Mouse (Mus musculus): ENCODE data around the gene Gm10073. TPM values are rescaled to one million over a fixed set of nuclear protein-coding genes. Genes with fewer than 3 reads are reported as not detected.

Gene Gm10073
- polyA plus RNA-seq, 1 experiment from 2014 or later: 7.3 TPM

DNA sequence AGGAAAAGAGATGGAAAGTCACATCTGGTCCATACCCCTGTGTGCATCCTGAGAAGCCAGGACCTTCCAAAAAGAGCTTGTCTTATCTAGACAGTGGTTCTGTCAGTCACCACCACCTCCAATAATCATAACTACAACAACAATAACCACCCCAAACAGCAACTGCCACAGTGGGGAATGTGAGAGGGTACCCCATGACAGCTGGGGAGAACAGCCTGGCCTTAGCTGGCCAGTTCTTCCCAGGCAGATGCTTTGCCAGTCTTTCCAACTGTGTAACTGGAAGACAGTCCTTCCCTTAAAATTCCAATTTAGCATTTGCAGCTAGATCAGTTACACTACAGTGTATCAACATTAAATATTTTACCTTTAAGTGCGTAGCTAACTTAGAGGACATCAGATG lies 22.4 kb downstream of the Gm10073 start:
- ATAC-seq: no peak
- no peaks in the 10 kb centered on the region for H3K4me1 ChIP-seq (ENCODE audit: insufficient read depth)
- WGBS (ENCODE audit: insufficient replicate concordance): 100% methylated on average over 1 of the region's 1 CpGs
- H3K9me3 ChIP-seq (ENCODE audit: low read length): no peaks in the 10 kb centered on the region
- no peaks in the 10 kb centered on the region for H3K36me3 ChIP-seq (replicated peaks; ENCODE audit: insufficient read depth, low read length)
- no peak overlapping the region for H3K9ac ChIP-seq (replicated peaks)
- no peaks in the 10 kb centered on the region for H3K27me3 ChIP-seq (ENCODE audit: insufficient read depth, low read length)
- no peak for DNase-seq
- no peak overlapping the region for H3K4me2 ChIP-seq (ENCODE audit: low read depth, low read length)
- H3K27ac ChIP-seq (ENCODE audit: low read depth): no peak overlapping the region
- H3K4me3 ChIP-seq (ENCODE audit: low read depth, low read length): no peak overlapping the region
- no peak for TF ChIP-seq CTCF (IDR thresholded peaks at IDR 0.05; ENCODE audit: low read depth)
- no peak for TF ChIP-seq EP300 (IDR thresholded peaks at IDR 0.05; ENCODE audit: low read depth)

GRCm38 (mm10) chr8:106548366-106548936 lies 24.8 kb downstream of the Gm10073 start:
- Histone ChIP-seq H3K9me3 (ENCODE audit: low read length) (no peaks in the 10 kb centered on the region), H3K36me3 (replicated peaks; ENCODE audit: insufficient read depth, low read length) (no peaks in the 10 kb centered on the region), H3K4me1 (ENCODE audit: insufficient read depth) (no peaks in the 10 kb centered on the region), H3K4me3 (ENCODE audit: low read depth, low read length) (no peak overlapping the region), H3K4me2 (ENCODE audit: low read depth, low read length) (no peak overlapping the region), H3K27ac (ENCODE audit: low read depth) (no peak overlapping the region), H3K27me3 (ENCODE audit: insufficient read depth, low read length) (no peaks in the 10 kb centered on the region), H3K9ac (replicated peaks) (no peak overlapping the region)
- 62% methylated on average over 10 of the region's 10 CpGs for WGBS (ENCODE audit: insufficient replicate concordance)
- TF ChIP-seq EP300 (IDR thresholded peaks at IDR 0.05; ENCODE audit: low read depth) (no peak), CTCF (IDR thresholded peaks at IDR 0.05; ENCODE audit: low read depth) (no peak)
- DNase-seq (no peak), ATAC-seq (no peak)

GRCm38 (mm10) chr8:106546746-106547145 lies 26.5 kb downstream of the Gm10073 start:
- no peak overlapping the region for H3K27ac ChIP-seq (ENCODE audit: low read depth)
- no peaks in the 10 kb centered on the region for H3K4me1 ChIP-seq (ENCODE audit: insufficient read depth)
- H3K9me3 ChIP-seq (ENCODE audit: low read length): no peaks in the 10 kb centered on the region
- no peak overlapping the region for H3K9ac ChIP-seq (replicated peaks)
- ATAC-seq: no peak
- H3K4me3 ChIP-seq (ENCODE audit: low read depth, low read length): no peak overlapping the region
- no peaks in the 10 kb centered on the region for H3K27me3 ChIP-seq (ENCODE audit: insufficient read depth, low read length)
- TF ChIP-seq EP300 (IDR thresholded peaks at IDR 0.05; ENCODE audit: low read depth): no peak
- TF ChIP-seq CTCF (IDR thresholded peaks at IDR 0.05; ENCODE audit: low read depth): no peak
- WGBS (ENCODE audit: insufficient replicate concordance): 52% methylated on average over 7 of the region's 7 CpGs
- no peaks in the 10 kb centered on the region for H3K36me3 ChIP-seq (replicated peaks; ENCODE audit: insufficient read depth, low read length)
- no peak overlapping the region for H3K4me2 ChIP-seq (ENCODE audit: low read depth, low read length)
- no peak for DNase-seq

DNA sequence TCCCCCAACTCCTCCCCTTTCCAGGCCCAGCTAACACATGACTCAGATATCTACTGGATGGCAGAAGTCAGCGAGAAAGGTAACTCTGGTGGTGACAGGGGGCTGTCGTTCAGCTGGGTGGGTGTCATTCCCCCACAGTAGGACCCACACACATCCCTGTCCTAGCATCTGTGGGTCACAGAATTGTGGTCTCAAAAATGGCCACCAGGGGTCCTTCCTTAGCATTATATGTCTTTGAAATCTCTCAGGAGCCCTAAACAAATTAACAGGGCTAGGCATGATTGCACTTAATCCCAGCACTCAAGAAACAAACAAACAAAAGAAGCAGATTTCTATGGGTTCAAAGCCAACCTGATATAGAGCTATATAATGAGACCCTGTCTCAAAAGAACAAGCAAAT lies 28.1 kb downstream of the Gm10073 start:
- H3K9ac ChIP-seq (replicated peaks): no peak overlapping the region
- no peak overlapping the region for H3K4me3 ChIP-seq (ENCODE audit: low read depth, low read length)
- TF ChIP-seq EP300 (IDR thresholded peaks at IDR 0.05; ENCODE audit: low read depth) (no peak), CTCF (IDR thresholded peaks at IDR 0.05; ENCODE audit: low read depth) (peak; percentile 41)
- DNase-seq (no peak), ATAC-seq (no peak)
- 63% methylated on average over 2 of the region's 2 CpGs for WGBS (ENCODE audit: insufficient replicate concordance)
- no peaks in the 10 kb centered on the region for H3K4me1 ChIP-seq (ENCODE audit: insufficient read depth)
- no peaks in the 10 kb centered on the region for H3K27me3 ChIP-seq (ENCODE audit: insufficient read depth, low read length)
- H3K4me2 ChIP-seq (ENCODE audit: low read depth, low read length): no peak overlapping the region
- H3K9me3 ChIP-seq (ENCODE audit: low read length): no peaks in the 10 kb centered on the region
- no peaks in the 10 kb centered on the region for H3K36me3 ChIP-seq (replicated peaks; ENCODE audit: insufficient read depth, low read length)
- no peak overlapping the region for H3K27ac ChIP-seq (ENCODE audit: low read depth)

- no peaks in the 10 kb centered on the region for H3K36me3 ChIP-seq (replicated peaks; ENCODE audit: insufficient read depth, low read length)
- DNase-seq: no peak
- whole genome bisulfite sequencing (ENCODE audit: insufficient replicate concordance): 80% methylated on average over 8 of the region's 8 CpGs
Measured at GRCm38 (mm10) chr8:106543043-106543442, 30.2 kb downstream of the Gm10073 start.

DNA sequence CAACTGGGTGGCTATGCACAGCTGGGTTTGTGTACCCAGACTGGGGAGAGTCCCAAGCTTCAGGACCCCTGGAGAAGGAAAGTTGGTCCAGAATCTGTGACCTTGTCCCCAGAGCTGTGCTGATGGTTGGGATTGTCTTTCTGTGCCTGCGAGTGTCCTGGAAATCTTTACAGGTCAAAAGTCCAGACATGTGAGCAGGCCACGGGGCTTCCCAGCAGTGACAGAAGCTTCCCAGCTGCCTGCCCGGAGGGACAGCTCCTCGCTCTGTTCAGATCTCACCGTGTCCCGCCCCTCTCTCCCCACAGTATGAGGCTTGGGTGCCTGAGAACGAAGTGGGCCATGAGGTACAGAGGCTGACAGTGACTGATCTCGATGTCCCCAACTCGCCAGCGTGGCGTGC lies 32.3 kb downstream of the Gm10073 start:
- no peak for TF ChIP-seq CTCF (IDR thresholded peaks at IDR 0.05; ENCODE audit: low read depth)
- no peak for TF ChIP-seq EP300 (IDR thresholded peaks at IDR 0.05; ENCODE audit: low read depth)
- peak; percentile 78 for ATAC-seq
- H3K36me3 ChIP-seq (replicated peaks; ENCODE audit: insufficient read depth, low read length): no peaks in the 10 kb centered on the region
- DNase-seq: peak; percentile 59
- no peak overlapping the region for H3K9ac ChIP-seq (replicated peaks)
- no peak overlapping the region for H3K27ac ChIP-seq (ENCODE audit: low read depth)
- H3K4me2 ChIP-seq (ENCODE audit: low read depth, low read length): no peak overlapping the region
- no peaks in the 10 kb centered on the region for H3K4me1 ChIP-seq (ENCODE audit: insufficient read depth)
- H3K27me3 ChIP-seq (ENCODE audit: insufficient read depth, low read length): no peaks in the 10 kb centered on the region
- H3K4me3 ChIP-seq (ENCODE audit: low read depth, low read length): no peak overlapping the region
- WGBS (ENCODE audit: insufficient replicate concordance): 65% methylated on average over 11 of the region's 11 CpGs
- H3K9me3 ChIP-seq (ENCODE audit: low read length): no peaks in the 10 kb centered on the region

More at GRCm38 (mm10) chr8:106543043-106543442, 30.2 kb downstream of the Gm10073 start:
- Histone ChIP-seq H3K27me3 (ENCODE audit: insufficient read depth, low read length) (no peaks in the 10 kb centered on the region), H3K9ac (replicated peaks) (no peak overlapping the region), H3K27ac (ENCODE audit: low read depth) (no peak overlapping the region), H3K4me1 (ENCODE audit: insufficient read depth) (no peaks in the 10 kb centered on the region), H3K9me3 (ENCODE audit: low read length) (no peaks in the 10 kb centered on the region), H3K4me2 (ENCODE audit: low read depth, low read length) (no peak overlapping the region), H3K4me3 (ENCODE audit: low read depth, low read length) (no peak overlapping the region)
- TF ChIP-seq CTCF (IDR thresholded peaks at IDR 0.05; ENCODE audit: low read depth): no peak
- TF ChIP-seq EP300 (IDR thresholded peaks at IDR 0.05; ENCODE audit: low read depth): no peak
- ATAC-seq: no peak

GRCm38 (mm10) chr8:106539193-106539592 lies 34.1 kb downstream of the Gm10073 start:
- DNase-seq (no peak), ATAC-seq (no peak)
- H3K9me3 ChIP-seq (ENCODE audit: low read length): no peaks in the 10 kb centered on the region
- H3K36me3 ChIP-seq (replicated peaks; ENCODE audit: insufficient read depth, low read length): no peaks in the 10 kb centered on the region
- 57% methylated on average over 5 of the region's 5 CpGs for WGBS (ENCODE audit: insufficient replicate concordance)
- H3K9ac ChIP-seq (replicated peaks): no peak overlapping the region
- no peak overlapping the region for H3K4me2 ChIP-seq (ENCODE audit: low read depth, low read length)
- H3K27me3 ChIP-seq (ENCODE audit: insufficient read depth, low read length): no peaks in the 10 kb centered on the region
- H3K4me1 ChIP-seq (ENCODE audit: insufficient read depth): no peaks in the 10 kb centered on the region
- TF ChIP-seq EP300 (IDR thresholded peaks at IDR 0.05; ENCODE audit: low read depth) (no peak), CTCF (IDR thresholded peaks at IDR 0.05; ENCODE audit: low read depth) (no peak)
- H3K4me3 ChIP-seq (ENCODE audit: low read depth, low read length): no peak overlapping the region
- H3K27ac ChIP-seq (ENCODE audit: low read depth): no peak overlapping the region
